Mouse (Mus musculus) lung, embryonic 16.5 days (tissue): ENCODE measurements around the gene Gm4981. TPM values are rescaled to one million over a fixed set of nuclear protein-coding genes. Genes with fewer than 3 reads are reported as not detected.
"Not testable (repeated sequence)": the region's sequence is repeated elsewhere in the genome, so short reads cannot be mapped to it uniquely, and the experiment has no call there.

Experiments used
- ATAC-seq: fragments of 200-750 bp; cut with Nextera tagmentation; 2 replicates; pipeline ENCODE4 v1.8.0; 2017; ENCODE audit warnings: low read depth, mild to moderate bottlenecking, moderate library complexity
- H3K27ac ChIP-seq: fragments of 300-500 bp; sonication (generic); 2 replicates; pipeline ENCODE4 v1.5.1; 2014; ENCODE audit warnings: mild to moderate bottlenecking, control low read depth, low read length
- H3K27me3 ChIP-seq: fragments of 300-500 bp; sonication (generic); 2 replicates; pipeline ENCODE4 v1.6.1; 2014; ENCODE audit warnings: low read depth, low read length, mixed read lengths; ENCODE audit not compliant: control insufficient read depth, insufficient read depth
- H3K36me3 ChIP-seq: fragments of 300-500 bp; sonication (generic); 2 replicates; pipeline ENCODE4 v1.6.1; 2014; ENCODE audit warnings: low read length; ENCODE audit not compliant: control insufficient read depth, insufficient read depth
- H3K4me1 ChIP-seq: fragments of 300-500 bp; sonication (generic); replicated peaks from 2 replicates; pipeline ENCODE4 v1.6.1; 2014; ENCODE audit warnings: low read length, mixed read lengths; ENCODE audit not compliant: control insufficient read depth, insufficient read depth
- H3K4me2 ChIP-seq: fragments of 300-500 bp; sonication (generic); 2 replicates; pipeline ENCODE4 v1.6.1; 2014; ENCODE audit warnings: low read depth, low read length, control low read depth
- H3K4me3 ChIP-seq: fragments of 300-500 bp; sonication (generic); 2 replicates; pipeline ENCODE4 v1.5.1; 2014; ENCODE audit warnings: mild to moderate bottlenecking, low read length, control low read depth
- H3K9ac ChIP-seq: fragments of 300-500 bp; sonication (generic); 2 replicates; pipeline ENCODE4 v1.6.1; 2014; ENCODE audit warnings: low read length, control low read depth
- H3K9me3 ChIP-seq: fragments of 300-500 bp; sonication (generic); 2 replicates; pipeline ENCODE4 v1.6.1; 2016; ENCODE audit warnings: low read length; ENCODE audit not compliant: control insufficient read depth
- WGBS: fragments of 180-500 bp; shearing (Covaris S2); extraction: QIAGEN DNeasy Blood & Tissue Kit; methylation state at CpG from one replicate; pipeline ENCODE4 v1.1.7; 2014; 5-methylcytosine and 5-hydroxymethylcytosine counted together
- polyA plus RNA-seq: library from polyadenylated mRNA; unstranded; fragments of >200 nt; fragmentation: Nextera tagmentation; extraction: Ambion mirVana; gene quantifications from 2 replicates; pipeline ENCODE4 v1.2.1, GENCODE M21; 2015

Gm4981 gene
- not detected in 2 replicates for polyA plus RNA-seq

- no peaks in the 10 kb centered on the region for H3K4me1 ChIP-seq
- H3K9ac ChIP-seq = no peak within 1 kb of the TSS
- H3K27ac ChIP-seq = no peak within 1 kb of the TSS
- 83% methylated on average over 10 of the region's 10 CpGs for WGBS
- peaks cover 11% of the 10 kb centered on the region for H3K9me3 ChIP-seq
- H3K4me2 ChIP-seq = no peak within 1 kb of the TSS
- H3K36me3 ChIP-seq = no peaks in the 10 kb centered on the region
- no peaks in the 10 kb centered on the region for H3K27me3 ChIP-seq
- no peak for ATAC-seq
- H3K4me3 ChIP-seq = no peak within 1 kb of the TSS
Observed at GRCm38 (mm10) chr10:58236613-58237012, at the start of gene Gm4981. Gene Gm4981, minus strand, starts transcription at chr10:58236701.

- Histone ChIP-seq H3K27ac (no peak overlapping the region), H3K4me1 (no peaks in the 10 kb centered on the region), H3K9me3 (no peaks in the 10 kb centered on the region), H3K9ac (no peak overlapping the region), H3K27me3 (no peaks in the 10 kb centered on the region), H3K4me2 (no peak overlapping the region), H3K36me3 (peaks cover 32% of the 10 kb centered on the region), H3K4me3 (no peak overlapping the region)
- ATAC-seq = no peak
- 86% methylated on average over 7 of the region's 7 CpGs for WGBS
Observed at GRCm38 (mm10) chr10:58282238-58282637, 45.7 kb upstream of the Gm4981 start.

GRCm38 (mm10) chr10:58258466-58258865 is 22.0 kb upstream of the Gm4981 start:
- Histone ChIP-seq H3K4me3 (no peak overlapping the region), H3K4me2 (no peak overlapping the region)
- WGBS = 58% methylated on average over 5 of the region's 5 CpGs

DNA sequence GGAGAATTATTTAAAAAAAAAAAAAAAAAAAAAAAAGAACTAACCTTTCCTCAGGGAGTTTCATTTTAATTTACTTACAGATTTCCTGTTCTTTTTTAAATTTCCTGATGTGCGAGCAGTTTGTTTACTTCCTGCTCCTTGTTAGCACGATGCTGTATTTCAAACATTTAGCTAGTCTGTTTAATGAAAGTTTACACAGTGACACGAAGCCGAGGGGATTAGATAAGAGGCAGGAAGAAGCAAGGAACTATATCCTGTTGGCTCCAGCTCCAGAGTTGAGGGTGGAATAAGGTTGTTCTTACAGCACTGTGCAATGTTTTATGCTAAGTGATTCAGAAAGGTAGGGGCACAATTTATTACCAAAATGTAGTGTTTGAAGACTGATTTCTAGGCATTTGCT is 19.5 kb upstream of the Gm4981 start:
- Histone ChIP-seq H3K36me3 (peaks cover 14% of the 10 kb centered on the region), H3K4me1 (peaks cover 10% of the 10 kb centered on the region), H3K9ac (peak overlapping the region; percentile 88), H3K9me3 (no peaks in the 10 kb centered on the region), H3K4me3 (peak overlapping the region; percentile 92), H3K27me3 (no peaks in the 10 kb centered on the region), H3K27ac (peak overlapping the region; percentile 93), H3K4me2 (peak overlapping the region; percentile 66)
- WGBS = 0% methylated on average over 4 of the region's 4 CpGs
- ATAC-seq = peak; percentile 44; the same call in 1 of the 2 replicates

More at GRCm38 (mm10) chr10:58258466-58258865, 22.0 kb upstream of the Gm4981 start:
- Histone ChIP-seq H3K9me3 (no peaks in the 10 kb centered on the region), H3K36me3 (peaks cover 21% of the 10 kb centered on the region), H3K27me3 (no peaks in the 10 kb centered on the region), H3K9ac (no peak overlapping the region), H3K4me1 (peaks cover 10% of the 10 kb centered on the region), H3K27ac (no peak overlapping the region)
- no peak for ATAC-seq

GRCm38 (mm10) chr10:58255213-58255892 is 18.9 kb upstream of the Gm4981 start, which contains the start of gene Gcc2:
Gene Gcc2, plus strand, starts transcription at chr10:58255497.
- Histone ChIP-seq H3K36me3 (peaks cover 12% of the 10 kb centered on the region), H3K27ac (peak within 1 kb of the TSS; percentile 93), H3K4me3 (peak within 1 kb of the TSS; percentile 92), H3K4me2 (peak within 1 kb of the TSS; percentile 66), H3K9ac (peak within 1 kb of the TSS; percentile 88), H3K4me1 (peaks cover 10% of the 10 kb centered on the region), H3K9me3 (no peaks in the 10 kb centered on the region), H3K27me3 (no peaks in the 10 kb centered on the region)
- WGBS = under 1% methylated on average over 57 of the region's 58 CpGs
- ATAC-seq = peak; percentile 99

DNA sequence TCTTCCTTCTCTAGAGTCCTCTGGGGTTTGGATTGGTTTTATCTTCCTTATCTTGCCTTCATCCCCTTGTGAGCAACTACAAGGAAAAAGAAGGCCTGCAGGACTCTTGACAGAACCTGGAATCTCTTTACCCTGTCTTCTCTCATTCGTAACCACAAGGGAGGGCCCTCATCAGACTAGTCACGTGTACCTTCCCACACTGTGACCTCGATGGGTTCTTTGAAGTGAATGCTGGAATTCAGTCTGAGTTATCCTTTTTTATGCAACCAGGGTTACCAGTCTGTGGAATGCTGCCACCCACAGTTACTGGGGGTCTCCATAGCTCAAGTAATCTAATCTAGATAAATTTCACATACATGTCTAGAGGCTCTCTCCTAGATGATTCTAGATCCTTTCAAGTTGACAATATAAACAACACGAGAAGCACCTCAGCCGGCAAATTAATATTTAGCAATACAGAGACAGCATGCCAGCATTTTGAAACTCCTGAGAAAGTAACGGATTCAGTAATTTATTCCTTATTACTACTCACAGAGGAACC is 18.2 kb upstream of the Gm4981 start:
- H3K36me3 ChIP-seq = peaks cover 5% of the 10 kb centered on the region
- no peaks in the 10 kb centered on the region for H3K9me3 ChIP-seq
- H3K4me2 ChIP-seq = peak overlapping the region; percentile 66
- peaks cover 10% of the 10 kb centered on the region for H3K4me1 ChIP-seq
- H3K9ac ChIP-seq = peak overlapping the region; percentile 36
- WGBS = 22% methylated on average over 6 of the region's 6 CpGs
- H3K27me3 ChIP-seq = no peaks in the 10 kb centered on the region
- no peak overlapping the region for H3K27ac ChIP-seq
- peak overlapping the region; percentile 92 for H3K4me3 ChIP-seq
- no peak for ATAC-seq

GRCm38 (mm10) chr10:58249535-58249934 is 13.0 kb upstream of the Gm4981 start:
- no peak for ATAC-seq
- no peak overlapping the region for H3K27ac ChIP-seq
- 10% methylated on average over 1 of the region's 1 CpGs for WGBS

GRCm38 (mm10) chr10:58238984-58239740 is 2.7 kb upstream of the Gm4981 start:
- not testable (repeated sequence) for H3K9me3 ChIP-seq, H3K27me3 ChIP-seq, H3K36me3 ChIP-seq, H3K27ac ChIP-seq, H3K4me1 ChIP-seq, H3K9ac ChIP-seq, H3K4me2 ChIP-seq, H3K4me3 ChIP-seq
- ATAC-seq = peak; percentile 68; the same call in 1 of the 2 replicates
- 80% methylated on average over 7 of the region's 8 CpGs for WGBS

More at GRCm38 (mm10) chr10:58249535-58249934, 13.0 kb upstream of the Gm4981 start:
- Histone ChIP-seq H3K36me3 (no peaks in the 10 kb centered on the region), H3K4me3 (no peak overlapping the region), H3K4me2 (no peak overlapping the region), H3K27me3 (no peaks in the 10 kb centered on the region), H3K4me1 (0 out of 2 replicates have a peak, but pooled peaks cover under 1% of the 10 kb centered on the region), H3K9ac (no peak overlapping the region), H3K9me3 (no peaks in the 10 kb centered on the region)

GRCm38 (mm10) chr10:58234985-58235384 is 1.5 kb downstream of the Gm4981 start:
- H3K36me3 ChIP-seq, H3K9ac ChIP-seq, H3K27ac ChIP-seq, H3K4me3 ChIP-seq, H3K27me3 ChIP-seq, ATAC-seq, H3K4me2 ChIP-seq, H3K4me1 ChIP-seq: not testable (repeated sequence)
- WGBS = 81% methylated on average over 4 of the region's 4 CpGs
- peaks cover 12% of the 10 kb centered on the region for H3K9me3 ChIP-seq
